Mouse (Mus musculus) hindbrain, postnatal 0 days (tissue): Measurements from ENCODE around the gene Lhfp. TPM values are rescaled to one million over a fixed set of nuclear protein-coding genes. Genes with fewer than 3 reads are reported as not detected.
"Not testable (repeated sequence)": the region's sequence is repeated elsewhere in the genome, so short reads cannot be mapped to it uniquely, and the experiment has no call there.

Experiments used
- ATAC-seq: fragments of 200-750 bp; cut with Nextera tagmentation; 2 replicates; pipeline ENCODE4 v1.8.0; 2017; ENCODE audit warnings: mild to moderate bottlenecking, moderate TSS enrichment, moderate library complexity
- DNase-seq: peaks from one replicate; pipeline ENCODE4 v3.0.0-alpha.2; 2015; ENCODE audit warnings: low spot score
- H3K27ac ChIP-seq: fragments of 300-500 bp; sonication (generic); 2 replicates; pipeline ENCODE4 v1.5.1; 2014; ENCODE audit warnings: mild to moderate bottlenecking
- H3K27me3 ChIP-seq: fragments of 300-500 bp; sonication (generic); 2 replicates; pipeline ENCODE4 v1.6.1; 2014; ENCODE audit warnings: low read length, mixed read lengths; ENCODE audit not compliant: insufficient read depth
- H3K36me3 ChIP-seq: fragments of 300-500 bp; sonication (generic); 2 replicates; pipeline ENCODE4 v1.6.1; 2014; ENCODE audit warnings: low read length, mixed read lengths; ENCODE audit not compliant: insufficient read depth
- H3K4me1 ChIP-seq: fragments of 300-500 bp; sonication (generic); 2 replicates; pipeline ENCODE4 v1.6.1; 2014; ENCODE audit warnings: antibody characterized with exemption, low read length, mixed read lengths; ENCODE audit not compliant: insufficient read depth
- H3K4me2 ChIP-seq: fragments of 300-500 bp; sonication (generic); 2 replicates; pipeline ENCODE4 v1.6.1; 2014; ENCODE audit warnings: low read depth, mild to moderate bottlenecking, low read length, moderate library complexity, mixed read lengths
- H3K4me3 ChIP-seq: fragments of 300-500 bp; sonication (generic); 2 replicates; pipeline ENCODE4 v1.5.1; 2014; ENCODE audit warnings: low read length
- H3K9ac ChIP-seq: fragments of 300-500 bp; sonication (generic); replicated peaks from 2 replicates; pipeline ENCODE4 v1.6.1; 2014; ENCODE audit warnings: mild to moderate bottlenecking, low read length, moderate library complexity, mixed read lengths
- H3K9me3 ChIP-seq: fragments of 300-500 bp; sonication (generic); 2 replicates; pipeline ENCODE4 v1.6.1; 2016; ENCODE audit warnings: low read length, mixed read lengths
- CTCF ChIP-seq: IDR thresholded peaks from 2 replicates; pipeline ENCODE4 v1.5.1; 2016; ENCODE audit warnings: antibody characterized with exemption, control low read depth, low read depth
- WGBS: fragments of 180-500 bp; shearing (Covaris S2); extraction: QIAGEN DNeasy Blood & Tissue Kit; methylation state at CpG from one replicate; pipeline ENCODE4 v1.1.7; 2014; 5-methylcytosine and 5-hydroxymethylcytosine counted together
- polyA plus RNA-seq: library from polyadenylated mRNA; unstranded; fragments of >200 nt; fragmentation: Nextera tagmentation; extraction: Ambion mirVana; gene quantifications from 2 replicates; pipeline ENCODE4 v1.2.1, GENCODE M21; 2015
- total RNA-seq: library from RNA; depleted of rRNA; stranded (reverse); fragments of >200 nt; gene quantifications from 2 replicates; pipeline ENCODE4 v1.2.3, GENCODE M21; 2014

Lhfp gene
- total and polyA plus RNA-seq, 2 experiments from 2014 or later, result 57.2 to 68.0 TPM

DNA sequence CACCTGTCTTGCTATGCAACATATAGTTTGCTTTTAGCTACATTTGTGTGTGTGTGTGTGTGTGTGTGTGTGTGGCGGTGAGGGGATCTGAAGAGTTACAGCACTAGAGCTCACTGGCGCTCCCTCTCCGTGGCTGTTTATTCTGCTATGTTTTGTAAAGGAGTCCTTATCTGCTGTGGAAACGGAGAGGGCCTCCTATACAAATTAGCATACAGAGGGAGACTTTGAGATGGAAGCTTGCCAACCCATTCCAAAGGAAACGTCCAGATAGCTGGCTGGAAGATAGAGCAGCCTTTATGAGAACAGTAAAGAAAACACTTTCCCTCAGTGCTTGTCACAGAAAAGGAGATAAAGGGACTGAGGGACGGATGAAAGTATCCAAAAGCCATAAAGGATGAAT, 184.4 kb downstream of the Lhfp start:
- Histone ChIP-seq H3K27me3 (no peaks in the 10 kb centered on the region), H3K4me3 (no peak overlapping the region), H3K27ac (peak overlapping the region; percentile 41; the same call in 1 of the 2 replicates), H3K9ac (no peak overlapping the region), H3K4me2 (no peak overlapping the region), H3K36me3 (no peaks in the 10 kb centered on the region), H3K4me1 (no peaks in the 10 kb centered on the region), H3K9me3 (no peaks in the 10 kb centered on the region)
- WGBS, result 18% methylated on average over 6 of the region's 6 CpGs
- DNase-seq (peak; percentile 58), ATAC-seq (no peak)
- TF ChIP-seq CTCF, result no peak

DNA sequence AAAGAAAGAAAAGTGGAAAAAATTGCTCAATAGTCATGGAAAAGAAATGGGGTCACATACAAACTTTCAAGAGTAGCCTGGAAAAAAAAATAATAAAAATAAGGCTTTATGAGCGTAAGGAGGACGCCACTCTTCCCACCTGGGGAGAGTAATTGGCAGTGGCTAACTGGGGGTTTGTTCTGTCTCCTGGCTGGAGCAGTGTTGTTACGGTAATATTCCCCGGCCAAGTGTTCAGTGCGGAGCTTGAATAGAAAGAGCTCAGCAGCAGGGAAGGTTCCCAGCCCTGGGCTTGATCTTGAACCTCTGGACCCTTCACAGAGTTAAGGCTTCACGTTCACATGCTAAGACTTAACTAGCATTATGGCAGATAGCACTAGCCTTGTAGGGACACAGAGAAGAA, 184.9 kb downstream of the Lhfp start:
- WGBS, result 41% methylated on average over 6 of the region's 6 CpGs
- Histone ChIP-seq H3K9me3 (no peaks in the 10 kb centered on the region), H3K4me3 (no peak overlapping the region), H3K4me1 (no peaks in the 10 kb centered on the region), H3K9ac (no peak overlapping the region), H3K36me3 (no peaks in the 10 kb centered on the region), H3K27me3 (no peaks in the 10 kb centered on the region), H3K27ac (no peak overlapping the region), H3K4me2 (no peak overlapping the region)
- TF ChIP-seq CTCF, result no peak
- no peak for ATAC-seq
- no peak for DNase-seq

DNA sequence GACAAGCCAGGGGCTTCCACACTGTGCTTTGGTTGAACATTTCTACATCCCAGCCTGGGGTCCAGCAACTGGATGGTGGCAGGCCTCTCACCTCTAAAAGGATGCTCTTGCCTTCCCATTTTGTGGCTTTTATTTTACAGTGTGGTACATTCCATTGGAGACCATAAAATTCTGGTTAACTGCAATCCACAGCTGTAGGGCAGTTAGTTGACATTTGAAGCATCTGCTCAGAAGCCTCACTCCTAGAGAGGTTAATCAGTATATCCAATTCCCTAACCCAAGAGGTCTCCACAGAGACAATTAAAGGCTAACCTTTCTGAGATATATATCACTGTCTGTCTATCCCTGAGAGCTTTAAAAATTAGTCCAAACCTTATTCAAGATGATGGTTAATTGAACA, 186.5 kb downstream of the Lhfp start:
- no peak overlapping the region for H3K4me2 ChIP-seq
- no peak overlapping the region for H3K4me3 ChIP-seq
- DNase-seq, result no peak
- H3K4me1 ChIP-seq, result no peaks in the 10 kb centered on the region
- no peak for TF ChIP-seq CTCF
- ATAC-seq, result no peak
- H3K9ac ChIP-seq, result no peak overlapping the region
- no peaks in the 10 kb centered on the region for H3K9me3 ChIP-seq
- H3K36me3 ChIP-seq, result no peaks in the 10 kb centered on the region
- H3K27ac ChIP-seq, result no peak overlapping the region
- no peaks in the 10 kb centered on the region for H3K27me3 ChIP-seq

DNA sequence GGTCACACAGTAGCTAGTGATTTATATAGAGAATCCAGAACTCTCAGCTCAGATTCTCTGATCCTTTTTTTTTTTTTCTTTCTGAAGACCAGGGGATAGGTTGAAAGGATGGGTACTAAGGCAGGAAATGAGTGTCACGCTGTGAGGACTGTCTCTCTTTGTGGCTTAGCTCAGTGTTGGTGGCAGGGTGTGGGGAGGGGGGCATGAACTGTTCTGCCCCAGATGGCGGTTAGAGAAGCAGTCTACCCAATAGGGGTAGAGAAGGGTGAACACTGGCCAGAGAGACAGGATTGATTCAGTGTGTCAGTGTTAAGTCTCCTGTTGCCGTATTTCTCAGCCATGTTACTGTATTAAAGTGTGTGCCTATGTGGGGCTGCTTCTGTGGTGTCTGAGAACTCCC, 189.2 kb downstream of the Lhfp start:
- no peaks in the 10 kb centered on the region for H3K4me1 ChIP-seq
- H3K27ac ChIP-seq, result no peak overlapping the region
- no peak overlapping the region for H3K9ac ChIP-seq
- no peak overlapping the region for H3K4me3 ChIP-seq
- WGBS, result 45% methylated on average over 3 of the region's 3 CpGs
- no peak for ATAC-seq
- H3K36me3 ChIP-seq, result no peaks in the 10 kb centered on the region
- no peak overlapping the region for H3K4me2 ChIP-seq
- no peaks in the 10 kb centered on the region for H3K9me3 ChIP-seq
- TF ChIP-seq CTCF, result no peak
- DNase-seq, result no peak
- H3K27me3 ChIP-seq, result no peaks in the 10 kb centered on the region

DNA sequence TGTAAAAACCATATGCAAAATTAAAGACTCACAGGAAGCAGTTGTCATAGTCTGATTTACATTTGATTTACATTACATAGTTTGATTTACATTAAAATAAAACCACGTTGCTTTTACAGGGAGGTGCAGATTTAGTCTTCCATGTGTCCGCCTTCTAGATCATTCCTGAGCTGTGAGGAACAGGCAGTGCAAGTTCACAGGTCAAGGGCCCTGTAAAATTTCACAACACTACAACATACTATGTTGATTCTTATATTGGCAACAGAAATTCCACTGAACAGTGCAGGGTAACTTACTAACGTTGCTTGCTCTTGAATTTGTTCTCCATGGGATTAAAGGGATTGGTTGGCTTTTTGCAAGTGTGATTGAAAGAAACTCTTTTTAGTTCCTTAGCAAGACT, 189.8 kb downstream of the Lhfp start:
- Histone ChIP-seq H3K4me3 (no peak overlapping the region), H3K36me3 (no peaks in the 10 kb centered on the region), H3K4me2 (no peak overlapping the region), H3K27me3 (no peaks in the 10 kb centered on the region), H3K9ac (no peak overlapping the region), H3K4me1 (no peaks in the 10 kb centered on the region), H3K27ac (no peak overlapping the region), H3K9me3 (no peaks in the 10 kb centered on the region)
- no peak for ATAC-seq
- 53% methylated on average over 3 of the region's 3 CpGs for WGBS
- TF ChIP-seq CTCF, result no peak
- DNase-seq, result no peak

DNA sequence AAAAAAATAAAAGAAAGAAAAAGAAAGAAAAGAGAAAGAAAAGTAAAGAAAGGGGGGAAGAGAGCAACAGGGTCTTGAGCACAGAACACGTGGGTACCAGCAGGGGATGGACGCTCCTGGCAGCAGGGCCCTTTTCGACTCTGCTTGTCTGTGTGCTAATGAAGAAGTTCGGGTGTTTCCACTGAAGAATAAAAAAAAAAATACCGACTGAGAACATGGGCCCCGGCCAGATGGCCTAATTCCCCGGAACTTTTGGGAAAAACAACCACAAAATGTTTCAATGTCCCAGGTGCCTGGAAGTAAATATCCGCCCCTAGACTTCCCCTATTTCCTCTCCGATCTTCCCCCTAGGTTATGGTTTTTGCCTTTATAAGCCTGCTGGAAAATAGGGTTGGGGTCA, 191.1 kb downstream of the Lhfp start:
- DNase-seq, H3K4me2 ChIP-seq, H3K27ac ChIP-seq, ATAC-seq, H3K4me1 ChIP-seq, H3K9me3 ChIP-seq, H3K27me3 ChIP-seq, H3K36me3 ChIP-seq, H3K9ac ChIP-seq, H3K4me3 ChIP-seq: not testable (repeated sequence)
- WGBS, result 77% methylated on average over 9 of the region's 9 CpGs

DNA sequence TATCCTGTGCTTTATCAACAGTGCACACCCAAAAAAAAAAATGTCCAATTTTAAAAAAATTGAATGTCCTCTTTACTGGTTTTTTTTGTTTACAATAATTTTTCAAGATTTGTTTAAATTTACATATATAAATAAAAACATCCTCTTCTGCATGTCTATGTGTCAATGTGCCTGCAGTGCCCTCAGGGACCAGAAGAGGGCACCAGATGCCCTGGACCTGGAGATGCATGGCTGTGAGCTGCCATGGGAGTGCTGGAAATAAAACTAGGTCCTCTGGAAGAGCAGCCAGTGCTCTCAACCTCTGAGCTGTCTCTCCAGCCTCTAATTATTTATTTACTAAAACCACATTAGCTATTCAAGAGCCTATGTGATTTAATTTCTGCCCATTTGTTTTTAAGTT, 193.4 kb downstream of the Lhfp start:
- Histone ChIP-seq H3K4me2 (no peak overlapping the region), H3K27me3 (no peaks in the 10 kb centered on the region), H3K27ac (no peak overlapping the region), H3K4me3 (no peak overlapping the region), H3K36me3 (no peaks in the 10 kb centered on the region), H3K4me1 (no peaks in the 10 kb centered on the region), H3K9me3 (no peaks in the 10 kb centered on the region), H3K9ac (no peak overlapping the region)
- DNase-seq (no peak), ATAC-seq (no peak)
- peak; percentile 47 for TF ChIP-seq CTCF
